Mouse (Mus musculus) embryonic fibroblast, embryonic 13.5 days (primary cell): Measurements from ENCODE around the gene Cstf1.

ENCODE experiments used
- CTCF ChIP-seq: IDR thresholded peaks from 2 replicates; pipeline ENCODE4 v1.5.1; 2011; ENCODE audit warnings: mild to moderate bottlenecking, control low read depth, low read length, moderate library complexity, borderline replicate concordance; ENCODE audit not compliant: insufficient read depth
- POLR2A ChIP-seq: IDR thresholded peaks from 2 replicates; pipeline ENCODE4 v1.6.1; 2011; ENCODE audit warnings: low read depth, mild to moderate bottlenecking, control low read depth, low read length, moderate library complexity

DNA sequence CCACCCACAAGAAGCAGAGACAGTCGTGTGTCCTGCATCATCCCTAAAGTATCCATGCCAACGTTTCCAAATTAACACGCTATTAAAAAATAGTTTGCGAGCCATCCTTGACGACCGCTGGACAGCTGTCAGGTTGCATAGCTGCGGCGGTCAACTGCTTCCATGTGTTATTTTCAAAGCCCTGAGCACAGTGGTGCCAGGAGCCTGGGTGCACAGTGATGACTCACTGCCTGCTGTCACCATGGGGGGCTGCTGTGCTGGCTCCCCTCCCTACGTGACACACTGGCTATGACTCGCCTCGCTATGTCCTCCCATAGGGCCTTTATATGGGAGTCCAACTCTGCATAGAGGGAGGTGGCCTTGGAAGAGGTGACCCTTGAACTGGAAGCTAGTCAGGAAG is 40.6 kb downstream of the Cstf1 start:
- TF ChIP-seq CTCF (no peak), POLR2A (no peak)
